Mouse (Mus musculus) MEL (cell line): ENCODE measurements at regions not wholly inside any gene's neighbourhood (a gene's known extent, or its start where the extent isn't known, plus 50 kb on each side); places are given as distances from the start of the nearest gene placed in this dataset.

Source experiments
- DNase-seq: peaks from one replicate; pipeline ENCODE4 v3.0.0; 2011; ENCODE audit warnings: low read depth, low spot score
- H3K27ac ChIP-seq: 2 replicates; pipeline ENCODE4 v1.5.1; 2012; ENCODE audit warnings: low read depth, mild to moderate bottlenecking, control low read depth, low read length, moderate library complexity; ENCODE audit not compliant: control insufficient read depth
- H3K27me3 ChIP-seq, 2 experiments: fragments of 150-350 bp in 1 of 2; sonication (generic) in 1 of 2; 2 replicates each; pipeline ENCODE4 v1.6.1; 2012; ENCODE audit warnings: low read length in 2 of 2, mild to moderate bottlenecking in 2 of 2, improper control_type of control experiment in 1 of 2, moderate library complexity in 1 of 2; ENCODE audit not compliant: insufficient read depth in 2 of 2, control insufficient read depth in 1 of 2
- H3K36me3 ChIP-seq, 2 experiments: 2 replicates each; pipeline ENCODE4 v1.6.1; 2012 to 2014; ENCODE audit warnings: low read length in 2 of 2, improper control_type of control experiment in 1 of 2, inconsistent platforms in 1 of 2, mild to moderate bottlenecking in 1 of 2; ENCODE audit not compliant: insufficient read depth in 2 of 2, control insufficient read depth in 1 of 2
- H3K4me1 ChIP-seq, 2 experiments: fragments of 150-350 bp in 1 of 2; sonication (generic) in 1 of 2; 2 replicates each; pipeline ENCODE4 v1.6.1; 2012; ENCODE audit warnings: low read length in 2 of 2, improper control_type of control experiment in 1 of 2, mild to moderate bottlenecking in 1 of 2; ENCODE audit not compliant: insufficient read depth in 2 of 2, control insufficient read depth in 1 of 2
- H3K4me3 ChIP-seq, 2 experiments: fragments of 150-350 bp in 1 of 2; sonication (generic) in 1 of 2; 2 replicates each; pipeline ENCODE4 v1.5.1; 2012; ENCODE audit warnings: low read depth in 2 of 2, low read length in 2 of 2, mild to moderate bottlenecking in 2 of 2, moderate library complexity in 2 of 2, control low read depth in 1 of 2, improper control_type of control experiment in 1 of 2; ENCODE audit not compliant: control insufficient read depth in 1 of 2, insufficient read depth in 1 of 2
- H3K79me2 ChIP-seq: 2 replicates; pipeline ENCODE4 v1.6.1; 2012; ENCODE audit warnings: mild to moderate bottlenecking, low read length, moderate library complexity; ENCODE audit not compliant: control insufficient read depth, poor library complexity, insufficient read depth
- H3K9ac ChIP-seq: 2 replicates; pipeline ENCODE4 v1.6.1; 2012; ENCODE audit warnings: low read depth, mild to moderate bottlenecking, control low read depth, low read length, moderate library complexity; ENCODE audit not compliant: control insufficient read depth, poor library complexity, severe bottlenecking
- H3K9me3 ChIP-seq: fragments of 150-350 bp; sonication (generic); replicated peaks from 2 replicates; pipeline ENCODE4 v1.6.1; 2012; ENCODE audit warnings: mild to moderate bottlenecking, low read length, improper control_type of control experiment, moderate library complexity; ENCODE audit not compliant: insufficient read depth
- CTCF ChIP-seq, 3 experiments: IDR thresholded peaks in 2 of 3; conservative IDR thresholded peaks in 1 of 3; 2 replicates each; pipeline ENCODE4 v1.5.1; 2011 to 2012; ENCODE audit warnings: low read length in 3 of 3, low read depth in 2 of 3, mild to moderate bottlenecking in 2 of 3, improper control_type of control experiment in 1 of 3, inconsistent platforms in 1 of 3, mixed read lengths in 1 of 3, moderate library complexity in 1 of 3; ENCODE audit not compliant: control insufficient read depth in 1 of 3, insufficient read depth in 1 of 3, poor library complexity in 1 of 3, severe bottlenecking in 1 of 3
- ELF1 ChIP-seq: IDR thresholded peaks from 2 replicates; pipeline ENCODE4 v1.6.1; 2014; ENCODE audit warnings: low read depth, mild to moderate bottlenecking, inconsistent platforms, low read length, improper control_type of control experiment, moderate library complexity
- ETS1 ChIP-seq: IDR thresholded peaks from 2 replicates; pipeline ENCODE4 v1.6.1; 2012; ENCODE audit warnings: low read depth, mild to moderate bottlenecking, inconsistent platforms, low read length, improper control_type of control experiment, moderate library complexity
- GABPA ChIP-seq: IDR thresholded peaks from 2 replicates; pipeline ENCODE4 v1.6.1; 2012; ENCODE audit warnings: low read depth, mild to moderate bottlenecking, inconsistent platforms, low read length, improper control_type of control experiment, moderate library complexity
- HCFC1 ChIP-seq: IDR thresholded peaks from 2 replicates; pipeline ENCODE4 v1.6.1; 2012; ENCODE audit warnings: low read depth, mild to moderate bottlenecking, inconsistent platforms, low read length, improper control_type of control experiment, moderate library complexity
- MAX ChIP-seq: IDR thresholded peaks from 2 replicates; pipeline ENCODE4 v1.6.1; 2011; ENCODE audit warnings: low read length, improper control_type of control experiment
- MAZ ChIP-seq: IDR thresholded peaks from 2 replicates; pipeline ENCODE4 v1.6.1; 2012; ENCODE audit warnings: low read depth, mild to moderate bottlenecking, inconsistent platforms, low read length, improper control_type of control experiment
- MEF2A ChIP-seq: IDR thresholded peaks from 2 replicates; pipeline ENCODE4 v1.6.1; 2014; ENCODE audit warnings: low read depth, mild to moderate bottlenecking, inconsistent platforms, low read length, improper control_type of control experiment; ENCODE audit not compliant: poor library complexity, insufficient replicate concordance, severe bottlenecking; ENCODE audit errors: extremely low read depth
- NRF1 ChIP-seq: IDR thresholded peaks from 2 replicates; pipeline ENCODE4 v1.6.1; 2014; ENCODE audit warnings: low read depth, mild to moderate bottlenecking, inconsistent platforms, low read length, improper control_type of control experiment, moderate library complexity; ENCODE audit not compliant: poor library complexity, insufficient read depth, severe bottlenecking
- POLR2A ChIP-seq, 2 experiments: IDR thresholded peaks; 2 replicates each; pipeline ENCODE4 v1.6.1; 2011 to 2012; ENCODE audit warnings: low read length in 2 of 2, mild to moderate bottlenecking in 2 of 2, control low read depth in 1 of 2, improper control_type of control experiment in 1 of 2, low read depth in 1 of 2, moderate library complexity in 1 of 2; ENCODE audit not compliant: control insufficient read depth in 1 of 2, insufficient read depth in 1 of 2, poor library complexity in 1 of 2
- POLR2AphosphoS2 ChIP-seq: IDR thresholded peaks from 2 replicates; pipeline ENCODE4 v1.6.1; 2011; ENCODE audit warnings: low read length, improper control_type of control experiment
- RCOR1 ChIP-seq: IDR thresholded peaks from 2 replicates; pipeline ENCODE4 v1.6.1; 2012; ENCODE audit warnings: low read depth, mild to moderate bottlenecking, inconsistent platforms, low read length, improper control_type of control experiment
- SMC3 ChIP-seq: IDR thresholded peaks from 2 replicates; pipeline ENCODE4 v1.6.1; 2011; ENCODE audit warnings: low read depth, low read length, improper control_type of control experiment
- TBP ChIP-seq: IDR thresholded peaks from 2 replicates; pipeline ENCODE4 v1.8.0; 2011; ENCODE audit warnings: low read depth, low read length, improper control_type of control experiment
- UBTF ChIP-seq: IDR thresholded peaks from 2 replicates; pipeline ENCODE4 v1.6.1; 2012; ENCODE audit warnings: low read depth, mild to moderate bottlenecking, inconsistent platforms, low read length, improper control_type of control experiment, moderate library complexity, borderline replicate concordance; ENCODE audit not compliant: insufficient read depth
- ZMIZ1 ChIP-seq: IDR thresholded peaks from 2 replicates; pipeline ENCODE4 v1.6.1; 2012; ENCODE audit warnings: low read depth, mild to moderate bottlenecking, inconsistent platforms, low read length, improper control_type of control experiment, moderate library complexity

DNA sequence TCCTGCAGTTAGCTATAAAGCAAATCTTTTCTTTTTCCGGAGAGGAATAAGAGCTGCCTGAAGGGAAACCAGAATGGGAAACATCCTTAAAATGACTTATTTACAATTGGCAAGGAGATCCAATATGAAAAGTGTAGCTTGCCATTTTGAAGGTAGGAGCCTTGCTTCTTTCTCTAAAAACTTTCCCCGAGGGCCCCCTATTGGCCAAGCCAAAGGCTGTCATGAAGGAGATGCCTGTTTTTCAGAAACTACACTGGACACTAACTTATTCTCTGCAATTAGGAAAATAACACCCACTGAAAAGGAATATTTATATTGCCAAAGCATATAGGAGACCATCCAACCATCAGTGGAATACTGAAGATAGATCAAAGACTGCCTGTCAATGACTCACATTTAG lies 312.8 kb upstream of the Thrb start:
- TF ChIP-seq POLR2A (IDR thresholded peaks at IDR 0.05; ENCODE audit: control insufficient read depth in 1 of 2, insufficient read depth in 1 of 2, low read depth in 1 of 2, low read length in 2 of 2, poor library complexity in 1 of 2) (no peak), NRF1 (no peak), RCOR1 (no peak)
- TF ChIP-seq, all 39 proteins: peak for 0
- no peak overlapping the region for H3K9ac ChIP-seq
- no peak for DNase-seq
- no peaks in the 10 kb centered on the region for H3K36me3 ChIP-seq
- H3K4me1 ChIP-seq, result no peaks in the 10 kb centered on the region
- H3K9me3 ChIP-seq, result no peaks in the 10 kb centered on the region
- H3K79me2 ChIP-seq, result no peaks in the 10 kb centered on the region
- H3K27ac ChIP-seq, result no peak overlapping the region
- H3K4me3 ChIP-seq, result no peak overlapping the region
- no peaks in the 10 kb centered on the region for H3K27me3 ChIP-seq

GRCm38 (mm10) chr14:17352324-17353037 lies 307.6 kb upstream of the Thrb start:
- Histone ChIP-seq H3K79me2 (no peaks in the 10 kb centered on the region), H3K9ac (no peak overlapping the region), H3K36me3 (no peaks in the 10 kb centered on the region), H3K27me3 (no peaks in the 10 kb centered on the region), H3K4me3 (no peak overlapping the region), H3K9me3 (no peaks in the 10 kb centered on the region), H3K4me1 (no peaks in the 10 kb centered on the region), H3K27ac (no peak overlapping the region)
- no peak for DNase-seq
- no peak for TF ChIP-seq TBP
- TF ChIP-seq MEF2A, result no peak
- no peak for TF ChIP-seq ELF1
- TF ChIP-seq SMC3, result no peak
- no peak for TF ChIP-seq MAX
- no peak for TF ChIP-seq CTCF (IDR thresholded peaks at IDR 0.05 in 2 of 3, conservative IDR thresholded peaks at IDR 0.05 in 1 of 3; ENCODE audit: control insufficient read depth in 1 of 3, insufficient read depth in 1 of 3, low read depth in 2 of 3, low read length in 3 of 3, poor library complexity in 1 of 3, severe bottlenecking in 1 of 3)
- no peak for TF ChIP-seq HCFC1
- no peak for TF ChIP-seq POLR2AphosphoS2
- no peak for TF ChIP-seq ETS1
- TF ChIP-seq GABPA, result no peak
- TF ChIP-seq UBTF, result no peak
- no peak for TF ChIP-seq MAZ
- no peak for TF ChIP-seq ZMIZ1
